Mouse (Mus musculus) small intestine, adult 2 months (tissue): ENCODE results near the gene Chchd3.

Experiments
- CTCF ChIP-seq: fragments of 200-500 bp; IDR thresholded peaks from 2 replicates; pipeline ENCODE4 v1.5.1; 2012; ENCODE audit warnings: low read depth, mild to moderate bottlenecking, control low read depth, inconsistent platforms, low read length, moderate library complexity, mixed read lengths; ENCODE audit not compliant: insufficient replicate concordance, insufficient read length; ENCODE audit errors: extremely low read depth
- POLR2A ChIP-seq: fragments of 200-500 bp; IDR thresholded peaks from 2 replicates; pipeline ENCODE4 v1.6.1; 2012; ENCODE audit warnings: low read depth, mild to moderate bottlenecking, control low read depth, inconsistent platforms, low read length, moderate library complexity

GRCm38 (mm10) chr6:32949702-32950101 is 110.4 kb downstream of the Chchd3 start:
- TF ChIP-seq CTCF = no peak
- no peak for TF ChIP-seq POLR2A
